Mouse (Mus musculus): Measurements from ENCODE around the gene Hexb.

Hexb gene

GRCm38 (mm10) chr13:97197932-97198562 is at the start of gene Hexb:
Hexb (minus strand) TSS chr13:97198357.
- peak; percentile 86 for DNase-seq (ENCODE audit: low read depth)

GRCm38 (mm10) chr13:97247754-97248153 is 49.6 kb upstream of the Hexb start:
- DNase-seq (ENCODE audit: low read depth): no peak

GRCm38 (mm10) chr13:97246217-97246616 is 48.1 kb upstream of the Hexb start:
- DNase-seq (ENCODE audit: low read depth): no peak

- DNase-seq (ENCODE audit: low read depth): no peak
These were observed 47.0 kb upstream of the Hexb start for GRCm38 (mm10) chr13:97245157-97245556.

GRCm38 (mm10) chr13:97244712-97245105 is 46.6 kb upstream of the Hexb start:
- no peak for DNase-seq (ENCODE audit: low read depth)

GRCm38 (mm10) chr13:97243962-97244711 is 46.0 kb upstream of the Hexb start:
- DNase-seq (ENCODE audit: low read depth): no peak

GRCm38 (mm10) chr13:97242716-97243115 is 44.6 kb upstream of the Hexb start:
- peak; percentile 43 for DNase-seq (ENCODE audit: low read depth)

GRCm38 (mm10) chr13:97241787-97242280 is 43.7 kb upstream of the Hexb start:
- DNase-seq (ENCODE audit: low read depth): peak; percentile 46

- DNase-seq (ENCODE audit: low read depth): peak; percentile 96
These were observed 43.0 kb upstream of the Hexb start, which contains the start of gene Enc1 for GRCm38 (mm10) chr13:97240965-97241786. Enc1 (plus strand) TSS chr13:97241105.

GRCm38 (mm10) chr13:97240279-97240964 is 42.3 kb upstream of the Hexb start:
- DNase-seq (ENCODE audit: low read depth): peak; percentile 71

GRCm38 (mm10) chr13:97239343-97240180 is 41.4 kb upstream of the Hexb start:
- peak; percentile 74 for DNase-seq (ENCODE audit: low read depth)

GRCm38 (mm10) chr13:97238181-97238981 is 40.2 kb upstream of the Hexb start:
- DNase-seq (ENCODE audit: low read depth): peak; percentile 74

GRCm38 (mm10) chr13:97237700-97238099 is 39.5 kb upstream of the Hexb start:
- no peak for DNase-seq (ENCODE audit: low read depth)

GRCm38 (mm10) chr13:97235911-97236310 is 37.8 kb upstream of the Hexb start:
- DNase-seq (ENCODE audit: low read depth): no peak

- DNase-seq (ENCODE audit: low read depth): peak; percentile 94
These were observed 36.7 kb upstream of the Hexb start for GRCm38 (mm10) chr13:97234785-97235417.

- DNase-seq (ENCODE audit: low read depth): peak; percentile 44
These were observed 34.9 kb upstream of the Hexb start for GRCm38 (mm10) chr13:97233092-97233491.

- DNase-seq (ENCODE audit: low read depth): no peak
These were observed 31.9 kb upstream of the Hexb start for GRCm38 (mm10) chr13:97230101-97230500.

GRCm38 (mm10) chr13:97227795-97228194 is 29.6 kb upstream of the Hexb start:
- no peak for DNase-seq (ENCODE audit: low read depth)

GRCm38 (mm10) chr13:97225130-97225529 is 27.0 kb upstream of the Hexb start:
- DNase-seq (ENCODE audit: low read depth): no peak
